Mouse (Mus musculus) heart, postnatal 0 days (tissue): ENCODE data around the gene Rapgef5.

Experiments
- CTCF ChIP-seq: IDR thresholded peaks from 2 replicates; pipeline ENCODE4 v1.5.1; 2016; ENCODE audit warnings: antibody characterized with exemption, control low read depth, low read depth
- EP300 ChIP-seq: IDR thresholded peaks from 2 replicates; pipeline ENCODE4 v1.6.1; 2016; ENCODE audit warnings: antibody characterized with exemption, low read depth

GRCm38 (mm10) chr12:117805576-117805975 is 289.3 kb downstream of the Rapgef5 start:
- TF ChIP-seq CTCF: no peak
- TF ChIP-seq EP300: no peak
